Mouse (Mus musculus): Measurements from ENCODE around the gene Gabra6. TPM values are rescaled to one million over a fixed set of nuclear protein-coding genes. Genes with fewer than 3 reads are reported as not detected.

The Gabra6 gene
- not detected in 2 replicates for polyA plus RNA-seq (2014; fragmentation: Nextera tagmentation; extraction: Ambion mirVana)

DNA sequence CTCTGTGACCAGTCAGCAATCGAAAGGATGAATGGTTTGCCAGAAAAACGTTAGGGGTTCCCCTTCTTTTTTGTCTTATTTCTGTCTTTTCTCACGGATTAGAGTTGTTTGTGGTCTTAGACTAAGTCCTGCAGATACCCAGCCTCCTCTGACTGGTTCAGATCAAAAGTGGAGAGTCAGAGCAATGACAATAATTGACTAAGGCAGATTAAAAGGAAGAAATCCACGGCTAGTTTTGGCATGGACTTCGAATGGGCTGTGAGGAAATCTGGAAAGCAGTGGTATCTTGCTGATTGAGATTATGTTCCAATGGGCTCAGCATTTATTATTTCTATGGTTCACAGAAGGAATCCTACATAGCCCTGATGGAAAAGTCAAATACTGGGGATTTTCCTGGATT lies at the start of gene Gabra6:
Gabra6 (minus strand) TSS at position 191 of the 400 bp plus-strand sequence.
- DNase-seq (no peak), ATAC-seq (ENCODE audit: insufficient read depth) (no peak)
- Histone ChIP-seq H3K27ac (ENCODE audit: low read depth) (no peak within 1 kb of the TSS), H3K36me3 (ENCODE audit: insufficient read depth) (no peaks in the 10 kb centered on the region), H3K4me1 (ENCODE audit: insufficient read depth) (no peaks in the 10 kb centered on the region), H3K4me3 (ENCODE audit: low read depth, low read length) (no peak within 1 kb of the TSS), H3K9ac (no peak within 1 kb of the TSS), H3K4me2 (no peak within 1 kb of the TSS), H3K9me3 (ENCODE audit: low read depth, low read length) (no peaks in the 10 kb centered on the region), H3K27me3 (ENCODE audit: insufficient read depth, low read length) (no peaks in the 10 kb centered on the region)
- TF ChIP-seq CTCF (IDR thresholded peaks at IDR 0.05; ENCODE audit: low read depth), result no peak
- 58% methylated on average over 5 of the region's 5 CpGs for WGBS

DNA sequence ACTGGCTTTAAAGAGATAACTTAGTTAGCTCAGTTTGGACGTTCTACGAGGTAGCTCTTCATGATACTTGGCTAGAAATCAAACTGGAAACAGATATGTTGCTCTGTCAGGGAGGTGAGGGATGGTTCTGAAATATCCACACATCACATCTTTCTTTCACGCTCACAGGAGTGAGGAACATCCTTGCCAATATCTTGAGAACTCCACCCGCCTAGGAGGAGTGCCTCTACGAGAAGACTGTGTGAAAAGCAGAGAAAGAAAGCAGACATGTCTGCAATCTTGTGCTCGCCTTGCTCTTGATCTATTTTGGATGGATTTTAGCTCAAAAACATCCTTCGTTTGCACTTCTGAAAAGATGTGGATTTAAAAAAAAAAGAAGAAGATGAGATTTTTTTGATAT lies 44.7 kb upstream of the Gabra6 start:
- H3K4me2 ChIP-seq, result no peak overlapping the region
- H3K27ac ChIP-seq (ENCODE audit: low read depth), result no peak overlapping the region
- no peaks in the 10 kb centered on the region for H3K36me3 ChIP-seq (ENCODE audit: insufficient read depth)
- no peak for DNase-seq
- no peaks in the 10 kb centered on the region for H3K9me3 ChIP-seq (ENCODE audit: low read depth, low read length)
- H3K9ac ChIP-seq, result no peak overlapping the region
- H3K4me3 ChIP-seq (ENCODE audit: low read depth, low read length), result no peak overlapping the region
- TF ChIP-seq CTCF (IDR thresholded peaks at IDR 0.05; ENCODE audit: low read depth), result no peak
- no peaks in the 10 kb centered on the region for H3K4me1 ChIP-seq (ENCODE audit: insufficient read depth)
- no peaks in the 10 kb centered on the region for H3K27me3 ChIP-seq (ENCODE audit: insufficient read depth, low read length)
- ATAC-seq (ENCODE audit: insufficient read depth), result no peak
- 62% methylated on average over 7 of the region's 7 CpGs for WGBS

DNA sequence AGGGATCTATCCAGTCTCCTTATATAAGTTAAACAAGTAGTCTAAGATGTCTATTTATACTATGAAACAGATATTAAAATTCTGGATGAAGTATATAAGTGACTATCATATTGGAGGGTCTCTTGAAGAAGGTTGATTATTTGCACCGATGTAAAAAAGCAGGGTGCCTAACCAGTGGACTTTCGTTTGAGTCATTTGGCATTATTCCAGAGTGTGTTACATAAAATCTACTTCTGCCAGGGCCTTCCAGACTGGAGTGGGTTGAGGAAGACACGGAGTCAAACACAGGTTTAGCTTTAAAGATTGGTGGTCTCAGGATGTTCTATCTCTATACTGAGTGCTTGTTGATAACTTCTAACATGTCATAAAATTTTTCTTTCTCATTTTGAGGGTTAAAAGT lies 11.2 kb upstream of the Gabra6 start:
- Histone ChIP-seq H3K4me3 (ENCODE audit: low read depth, low read length) (no peak overlapping the region), H3K36me3 (ENCODE audit: insufficient read depth) (no peaks in the 10 kb centered on the region), H3K4me1 (ENCODE audit: insufficient read depth) (no peaks in the 10 kb centered on the region), H3K9ac (no peak overlapping the region), H3K9me3 (ENCODE audit: low read depth, low read length) (no peaks in the 10 kb centered on the region), H3K4me2 (no peak overlapping the region), H3K27me3 (ENCODE audit: insufficient read depth, low read length) (no peaks in the 10 kb centered on the region), H3K27ac (ENCODE audit: low read depth) (no peak overlapping the region)
- no peak for ATAC-seq (ENCODE audit: insufficient read depth)
- no peak for DNase-seq
- WGBS, result 73% methylated on average over 3 of the region's 3 CpGs
- no peak for TF ChIP-seq CTCF (IDR thresholded peaks at IDR 0.05; ENCODE audit: low read depth)

DNA sequence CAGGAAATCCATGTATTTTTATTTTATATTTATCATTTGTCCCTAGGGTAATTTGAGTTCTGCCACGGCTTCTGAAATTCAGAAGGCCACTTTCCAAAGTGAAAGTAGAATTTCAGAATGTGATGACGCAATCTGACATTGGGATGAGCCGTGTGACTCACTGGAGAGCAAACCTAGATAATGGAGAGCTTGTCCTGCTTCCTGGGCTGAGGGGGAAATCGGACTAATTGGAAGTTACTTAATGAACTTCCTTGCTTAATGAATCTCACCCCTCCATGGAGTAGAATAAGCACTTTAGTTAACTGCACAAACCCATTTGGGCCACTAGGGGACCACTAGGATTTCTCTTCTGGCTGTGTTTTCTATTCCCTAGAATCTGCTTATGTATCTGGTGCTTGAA lies 5.4 kb upstream of the Gabra6 start:
- Histone ChIP-seq H3K4me2 (no peak overlapping the region), H3K27me3 (ENCODE audit: insufficient read depth, low read length) (no peaks in the 10 kb centered on the region), H3K4me3 (ENCODE audit: low read depth, low read length) (no peak overlapping the region), H3K27ac (ENCODE audit: low read depth) (no peak overlapping the region), H3K9me3 (ENCODE audit: low read depth, low read length) (no peaks in the 10 kb centered on the region), H3K9ac (no peak overlapping the region), H3K36me3 (ENCODE audit: insufficient read depth) (no peaks in the 10 kb centered on the region), H3K4me1 (ENCODE audit: insufficient read depth) (no peaks in the 10 kb centered on the region)
- TF ChIP-seq CTCF (IDR thresholded peaks at IDR 0.05; ENCODE audit: low read depth), result 0 out of 2 replicates have a peak, but pooled peaks have one; percentile 18
- ATAC-seq (ENCODE audit: insufficient read depth), result no peak
- DNase-seq, result no peak
- 73% methylated on average over 4 of the region's 4 CpGs for WGBS

DNA sequence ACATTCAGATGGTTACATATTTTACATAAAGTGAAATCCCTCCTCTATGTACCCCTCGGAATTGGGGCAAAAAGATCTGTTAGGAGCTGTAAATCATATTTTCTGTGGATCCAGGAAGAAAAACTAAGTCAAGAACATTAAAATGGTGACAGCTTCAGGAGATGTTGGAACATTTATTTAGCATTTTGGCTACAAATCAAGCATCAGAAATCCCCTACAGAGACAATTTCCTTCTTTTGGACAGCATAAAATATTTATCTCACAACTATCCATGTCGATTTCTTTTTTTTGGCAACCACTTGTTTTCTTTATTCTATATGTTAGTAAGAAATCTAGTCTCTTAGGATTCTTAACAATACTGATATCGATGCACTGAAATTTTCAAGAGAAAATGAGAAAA lies 688 bp upstream of the Gabra6 start:
- H3K9ac ChIP-seq, result no peak overlapping the region
- no peak overlapping the region for H3K4me3 ChIP-seq (ENCODE audit: low read depth, low read length)
- DNase-seq (no peak), ATAC-seq (ENCODE audit: insufficient read depth) (no peak)
- no peak overlapping the region for H3K4me2 ChIP-seq
- H3K4me1 ChIP-seq (ENCODE audit: insufficient read depth), result no peaks in the 10 kb centered on the region
- H3K27me3 ChIP-seq (ENCODE audit: insufficient read depth, low read length), result no peaks in the 10 kb centered on the region
- H3K27ac ChIP-seq (ENCODE audit: low read depth), result no peak overlapping the region
- H3K9me3 ChIP-seq (ENCODE audit: low read depth, low read length), result no peaks in the 10 kb centered on the region
- no peak for TF ChIP-seq CTCF (IDR thresholded peaks at IDR 0.05; ENCODE audit: low read depth)
- H3K36me3 ChIP-seq (ENCODE audit: insufficient read depth), result no peaks in the 10 kb centered on the region
- 79% methylated on average over 3 of the region's 3 CpGs for WGBS

DNA sequence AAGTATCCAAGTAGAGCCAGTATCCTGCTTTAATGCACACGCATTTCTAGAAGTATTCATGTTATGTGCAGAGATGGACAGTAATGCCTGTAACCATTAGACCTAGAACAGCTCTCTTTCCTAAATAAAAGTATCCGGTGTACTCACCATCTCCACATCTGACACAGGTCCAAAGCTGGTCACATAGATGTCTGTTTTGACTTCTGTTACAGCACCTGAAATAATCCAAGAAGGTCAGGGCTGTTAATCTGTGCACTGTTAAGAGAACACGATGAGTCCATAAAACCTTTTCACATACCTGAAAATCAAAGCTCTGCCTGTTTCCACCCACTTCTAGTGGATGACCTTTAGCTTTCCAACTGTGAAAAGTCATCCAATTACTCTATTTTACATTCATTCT lies 1.4 kb downstream of the Gabra6 start:
- TF ChIP-seq CTCF (IDR thresholded peaks at IDR 0.05; ENCODE audit: low read depth), result no peak
- Histone ChIP-seq H3K4me3 (ENCODE audit: low read depth, low read length) (no peak overlapping the region), H3K9me3 (ENCODE audit: low read depth, low read length) (no peaks in the 10 kb centered on the region), H3K9ac (no peak overlapping the region), H3K4me2 (no peak overlapping the region), H3K27me3 (ENCODE audit: insufficient read depth, low read length) (no peaks in the 10 kb centered on the region), H3K4me1 (ENCODE audit: insufficient read depth) (no peaks in the 10 kb centered on the region), H3K36me3 (ENCODE audit: insufficient read depth) (no peaks in the 10 kb centered on the region), H3K27ac (ENCODE audit: low read depth) (no peak overlapping the region)
- no peak for DNase-seq
- ATAC-seq (ENCODE audit: insufficient read depth), result no peak
- WGBS, result 85% methylated on average over 3 of the region's 3 CpGs

DNA sequence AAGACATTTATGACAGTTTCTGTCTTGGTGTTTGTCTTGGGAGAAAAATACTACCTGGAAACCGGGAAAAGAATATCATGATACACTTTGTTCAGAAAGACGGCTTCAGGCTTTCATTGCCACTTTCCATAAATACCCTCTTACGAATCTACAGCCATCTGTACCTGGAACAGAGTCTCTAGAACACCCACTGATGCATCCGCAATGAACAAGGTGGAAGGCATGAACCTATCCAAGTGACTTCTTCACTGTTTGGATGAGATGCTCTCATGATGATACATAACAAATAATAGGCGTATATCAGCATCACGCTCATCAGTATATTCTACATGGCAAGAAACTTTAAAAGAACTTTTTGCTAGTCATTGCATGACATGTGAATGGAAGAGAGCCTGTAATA lies 1.8 kb downstream of the Gabra6 start:
- no peaks in the 10 kb centered on the region for H3K9me3 ChIP-seq (ENCODE audit: low read depth, low read length)
- no peak overlapping the region for H3K9ac ChIP-seq
- H3K27ac ChIP-seq (ENCODE audit: low read depth), result no peak overlapping the region
- no peak for TF ChIP-seq CTCF (IDR thresholded peaks at IDR 0.05; ENCODE audit: low read depth)
- H3K4me3 ChIP-seq (ENCODE audit: low read depth, low read length), result no peak overlapping the region
- H3K4me1 ChIP-seq (ENCODE audit: insufficient read depth), result no peaks in the 10 kb centered on the region
- H3K4me2 ChIP-seq, result no peak overlapping the region
- H3K36me3 ChIP-seq (ENCODE audit: insufficient read depth), result no peaks in the 10 kb centered on the region
- ATAC-seq (ENCODE audit: insufficient read depth), result no peak
- DNase-seq, result no peak
- 85% methylated on average over 6 of the region's 6 CpGs for WGBS
- no peaks in the 10 kb centered on the region for H3K27me3 ChIP-seq (ENCODE audit: insufficient read depth, low read length)

DNA sequence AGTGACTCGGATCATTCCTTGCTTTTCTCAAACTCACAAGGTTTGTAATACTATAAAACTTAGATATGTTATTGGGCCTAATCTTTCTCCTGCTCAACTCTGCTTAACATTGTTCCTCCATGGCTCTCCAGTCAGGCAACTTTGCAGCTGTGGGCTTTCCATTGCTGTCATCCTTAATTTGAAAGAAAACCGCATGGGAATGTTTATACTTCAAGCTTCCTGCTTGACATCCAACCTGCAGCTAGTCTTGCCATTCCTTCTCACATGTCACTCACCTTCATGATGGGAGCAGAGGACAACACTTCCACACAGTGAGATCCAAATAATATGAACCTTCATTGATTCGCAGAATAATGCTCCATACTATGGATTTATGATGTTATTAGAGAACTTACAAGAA lies 2.9 kb downstream of the Gabra6 start:
- WGBS, result 57% methylated on average over 3 of the region's 3 CpGs
- TF ChIP-seq CTCF (IDR thresholded peaks at IDR 0.05; ENCODE audit: low read depth), result no peak

More for the DNA sequence above, 2.9 kb downstream of the Gabra6 start:
- Histone ChIP-seq H3K4me3 (ENCODE audit: low read depth, low read length) (no peak overlapping the region), H3K4me1 (ENCODE audit: insufficient read depth) (no peaks in the 10 kb centered on the region), H3K9ac (no peak overlapping the region), H3K36me3 (ENCODE audit: insufficient read depth) (no peaks in the 10 kb centered on the region), H3K4me2 (no peak overlapping the region), H3K27ac (ENCODE audit: low read depth) (no peak overlapping the region), H3K9me3 (ENCODE audit: low read depth, low read length) (no peaks in the 10 kb centered on the region), H3K27me3 (ENCODE audit: insufficient read depth, low read length) (no peaks in the 10 kb centered on the region)
- DNase-seq (no peak), ATAC-seq (ENCODE audit: insufficient read depth) (no peak)

Measured in lung, embryonic 14.5 days (tissue).